Mouse (Mus musculus) leukemia stem cell, adult 10-12 weeks (primary cell): ENCODE measurements around the gene Olfr539. TPM values are rescaled to one million over a fixed set of nuclear protein-coding genes. Genes with fewer than 3 reads are reported as not detected.

Experiments
- polyA plus RNA-seq: library from polyadenylated mRNA; stranded (reverse); fragments of >175 nt; gene quantifications from 2 replicates; pipeline ENCODE4 v1.2.3, GENCODE M21; 2012; ENCODE audit warnings: low replicate concordance

Gene Olfr539
- not detected in 2 replicates for polyA plus RNA-seq

DNA sequence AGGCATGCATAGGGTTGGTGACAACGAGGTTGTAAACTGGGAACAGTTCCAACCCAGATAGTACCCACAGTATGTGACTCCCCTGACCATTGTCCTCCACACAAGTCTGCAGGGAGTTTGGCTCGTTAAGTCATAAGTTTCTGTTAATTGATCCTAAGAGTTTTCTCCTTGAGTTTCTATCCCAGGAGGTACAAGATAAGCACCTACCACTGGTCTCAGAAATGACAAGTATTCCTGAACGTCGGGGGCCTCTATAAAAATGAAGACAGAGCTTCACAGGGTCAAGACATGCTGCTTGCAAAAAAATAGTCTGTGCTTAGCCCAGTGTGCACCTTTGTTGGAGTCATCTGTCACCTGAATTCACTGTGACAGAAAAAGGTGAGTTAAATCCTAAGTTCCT is at the start of gene Olfr539:
Olfr539 (plus strand) TSS at position 301 of the 400 bp plus-strand sequence.

GRCm38 (mm10) chr7:140628670-140629069 is 31.1 kb upstream of the Olfr539 start, which contains the start of gene Olfr61:
Gene Olfr61, plus strand, starts transcription at chr7:140628970.

DNA sequence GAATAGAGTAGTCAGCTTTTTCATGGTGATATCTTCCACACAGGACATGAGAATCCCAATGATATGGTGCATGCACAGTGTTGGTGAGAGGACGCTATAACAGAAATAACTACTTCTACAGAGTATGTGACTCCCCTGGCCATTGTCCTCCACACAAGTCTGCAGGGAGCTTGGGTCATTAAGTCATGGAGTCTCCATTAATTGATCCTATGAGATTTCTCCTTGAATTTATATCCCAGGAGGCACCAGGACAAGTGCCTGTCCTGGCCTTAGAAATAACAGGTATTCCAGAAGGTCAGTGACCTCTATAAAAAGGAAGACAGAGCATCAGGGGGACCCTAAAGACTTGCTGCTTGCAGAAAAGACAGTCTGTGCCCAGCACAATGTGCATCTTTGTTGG is 13.6 kb upstream of the Olfr539 start, which contains the start of gene Olfr53:
Olfr53 (plus strand) TSS at position 301 of the 400 bp plus-strand sequence.

GRCm38 (mm10) chr7:140681651-140682050 is 21.9 kb downstream of the Olfr539 start, which contains the start of gene Olfr45:
Gene Olfr45, plus strand, starts transcription at chr7:140681951.

DNA sequence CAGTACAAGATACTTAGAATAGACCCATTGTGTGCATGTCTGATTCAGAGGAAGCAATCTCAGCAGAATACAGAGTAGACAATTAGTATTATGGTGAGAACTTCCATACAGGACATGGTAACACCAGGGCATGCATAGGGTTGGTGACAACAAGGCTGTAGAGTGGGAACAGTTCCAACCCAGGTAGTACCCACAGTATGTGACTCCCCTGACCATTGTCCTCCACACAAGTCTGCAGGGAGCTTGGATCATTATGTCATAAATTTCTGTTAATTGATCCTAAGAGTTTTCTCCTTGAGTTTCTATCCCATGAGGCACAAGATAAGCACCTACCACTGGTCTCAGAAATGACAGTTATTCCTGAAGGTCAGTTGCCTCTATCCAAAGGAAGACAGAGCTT is 37.2 kb downstream of the Olfr539 start, which contains the start of gene Olfr541:
Olfr541 (plus strand) TSS at position 301 of the 400 bp plus-strand sequence.

Other genes with a start within 250 kb of the Olfr539 start
- not detected in 2 replicates for gene Olfr532, start 238.3 kb upstream of the Olfr539 start, polyA plus RNA-seq
- gene Olfr533, start 196.6 kb upstream of the Olfr539 start, polyA plus RNA-seq, result not detected in 2 replicates
- not detected in 2 replicates for gene Olfr535, start 175.7 kb upstream of the Olfr539 start, polyA plus RNA-seq
- gene Olfr536, start 152.5 kb upstream of the Olfr539 start, polyA plus RNA-seq, result not detected in 2 replicates
- not detected in 2 replicates for gene Olfr538, start 92.0 kb upstream of the Olfr539 start, polyA plus RNA-seq
- not detected in 2 replicates for gene Olfr46, start 58.7 kb upstream of the Olfr539 start, polyA plus RNA-seq
- gene Olfr61, start 31.0 kb upstream of the Olfr539 start, polyA plus RNA-seq, result not detected in 2 replicates
- not detected in 2 replicates for gene Olfr53, start 13.5 kb upstream of the Olfr539 start, polyA plus RNA-seq
- not detected in 2 replicates for gene Olfr45, start 22.0 kb downstream of the Olfr539 start, polyA plus RNA-seq
- not detected in 2 replicates for gene Olfr541, start 37.3 kb downstream of the Olfr539 start, polyA plus RNA-seq
- gene Cyp2e1, start 103.8 kb downstream of the Olfr539 start, polyA plus RNA-seq, result not detected in 2 replicates
- not detected in 2 replicates for gene Syce1, start 127.9 kb downstream of the Olfr539 start, polyA plus RNA-seq
- gene Zfp941, start 162.2 kb downstream of the Olfr539 start, polyA plus RNA-seq, result not detected in 2 replicates
- not detected in 2 replicates for gene Urah, start 175.1 kb downstream of the Olfr539 start, polyA plus RNA-seq
- not detected in 2 replicates for gene Scgb1c1, start 185.6 kb downstream of the Olfr539 start, polyA plus RNA-seq
- not detected in 2 replicates for gene Odf3, start 187.9 kb downstream of the Olfr539 start, polyA plus RNA-seq
- not detected in 2 replicates for gene Gm45785, start 196.4 kb downstream of the Olfr539 start, polyA plus RNA-seq
- 59.0 and 60.4 TPM in 2 replicates for gene Ric8a, start 197.0 kb downstream of the Olfr539 start, polyA plus RNA-seq
- 1.6 and 5.5 TPM in 2 replicates for gene Bet1l, start 197.6 kb downstream of the Olfr539 start, polyA plus RNA-seq
- 24.5 and 69.2 TPM in 2 replicates for gene Psmd13, start 222.0 kb downstream of the Olfr539 start, polyA plus RNA-seq
- 32.7 and 37.1 TPM in 2 replicates for gene Sirt3, start 222.4 kb downstream of the Olfr539 start, polyA plus RNA-seq
- not detected in 2 replicates for gene Cox8b, start 240.5 kb downstream of the Olfr539 start, polyA plus RNA-seq